Mouse (Mus musculus): ENCODE results near the gene Tm7sf2. TPM values are rescaled to one million over a fixed set of nuclear protein-coding genes. Genes with fewer than 3 reads are reported as not detected.

Tm7sf2 gene
- polyA plus RNA-seq, 1 experiment from 2014 or later = 34.9 TPM

DNA sequence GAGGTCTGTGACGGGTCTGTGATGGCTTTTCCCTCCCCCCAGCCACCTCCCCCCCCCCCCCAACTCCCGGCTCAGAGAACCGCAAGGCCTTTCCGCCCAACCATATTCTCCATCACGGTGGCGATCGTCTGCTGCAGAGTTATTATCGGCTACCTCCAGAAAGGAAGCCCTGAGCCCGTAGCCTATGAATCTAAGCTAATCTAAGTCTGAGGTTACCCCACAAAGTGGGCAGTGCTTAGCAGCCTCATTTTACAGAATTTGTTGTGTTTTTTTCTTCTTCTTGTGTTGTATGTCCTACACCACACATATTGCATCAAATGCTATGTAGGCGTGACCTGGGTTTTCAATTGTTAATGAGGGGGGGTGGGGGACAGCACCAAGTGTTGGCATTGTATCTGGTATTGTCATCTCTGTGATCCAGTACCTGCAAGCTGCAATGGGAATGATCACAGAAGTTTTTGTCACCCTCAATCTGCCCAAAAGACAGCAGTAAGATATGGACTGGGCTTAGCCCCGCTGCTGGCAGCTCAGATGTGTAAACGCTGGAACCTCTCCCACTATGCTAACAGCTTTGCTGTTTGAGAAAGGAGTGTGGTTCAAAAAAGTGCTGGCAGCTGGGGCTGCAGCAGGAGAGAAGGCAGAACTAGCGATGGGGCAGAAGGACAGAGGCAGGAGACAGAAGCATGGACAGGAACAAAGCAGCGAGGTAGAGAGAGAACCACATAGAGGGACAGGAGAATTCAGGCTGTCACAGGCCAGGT is 37.5 kb downstream of the Tm7sf2 start:
- no peak overlapping the region for H3K27ac ChIP-seq (replicated peaks)
- no peak overlapping the region for H3K4me2 ChIP-seq (replicated peaks)
- no peak overlapping the region for H3K9ac ChIP-seq (replicated peaks)
- H3K9me3 ChIP-seq = no peaks in the 10 kb centered on the region
- H3K4me1 ChIP-seq = no peaks in the 10 kb centered on the region
- no peaks in the 10 kb centered on the region for H3K27me3 ChIP-seq
- H3K36me3 ChIP-seq = no peaks in the 10 kb centered on the region
- ATAC-seq (replicated peaks) = no peak
- WGBS = 76% methylated on average over 14 of the region's 14 CpGs
- no peak overlapping the region for H3K4me3 ChIP-seq

DNA sequence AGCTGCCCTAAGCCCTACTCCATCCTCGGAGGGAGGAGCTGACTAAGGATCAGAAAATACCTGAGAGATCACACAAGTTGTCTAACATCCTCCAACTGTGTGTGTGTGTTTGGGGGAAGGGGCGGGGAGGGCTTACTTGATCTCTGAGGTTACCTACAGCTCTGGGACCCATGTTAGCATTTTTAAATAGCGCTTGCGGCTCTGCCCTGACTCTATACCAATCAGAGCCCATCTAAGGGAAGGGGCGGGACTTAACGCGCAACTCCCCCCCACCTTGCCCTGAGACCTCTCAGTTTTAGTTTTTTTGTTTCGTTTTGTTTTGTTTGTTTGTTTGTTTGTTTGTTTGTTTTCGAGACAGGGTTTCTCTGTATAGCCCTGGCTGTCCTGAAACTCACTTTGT is 38.7 kb downstream of the Tm7sf2 start:
- Histone ChIP-seq H3K27me3 (no peaks in the 10 kb centered on the region), H3K27ac (replicated peaks) (no peak overlapping the region), H3K9ac (replicated peaks) (no peak overlapping the region), H3K36me3 (no peaks in the 10 kb centered on the region), H3K9me3 (no peaks in the 10 kb centered on the region), H3K4me2 (replicated peaks) (no peak overlapping the region), H3K4me3 (no peak overlapping the region), H3K4me1 (no peaks in the 10 kb centered on the region)
- WGBS = 77% methylated on average over 9 of the region's 9 CpGs
- no peak for ATAC-seq (replicated peaks)

DNA sequence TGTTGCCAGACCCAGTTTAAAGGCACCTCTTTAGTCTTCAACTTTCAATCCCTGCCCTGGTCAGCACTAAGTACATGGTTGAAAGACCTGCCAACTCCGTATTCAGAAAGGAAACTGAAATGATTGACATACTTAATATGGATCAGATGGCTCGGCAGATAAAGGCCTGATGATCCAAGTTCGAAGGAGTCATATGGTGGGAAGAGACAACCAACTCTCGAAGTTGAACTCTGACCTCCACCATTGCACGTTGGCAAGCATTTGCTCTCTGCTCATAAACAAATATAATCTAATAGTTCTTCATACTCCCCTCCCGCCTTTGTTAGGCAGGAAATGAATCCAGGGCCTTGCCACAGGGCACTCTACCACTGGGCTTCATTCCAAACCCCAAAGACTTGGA is 39.2 kb downstream of the Tm7sf2 start:
- Histone ChIP-seq H3K4me2 (replicated peaks) (no peak overlapping the region), H3K4me1 (no peaks in the 10 kb centered on the region), H3K4me3 (no peak overlapping the region), H3K9ac (replicated peaks) (no peak overlapping the region), H3K27me3 (no peaks in the 10 kb centered on the region), H3K27ac (replicated peaks) (no peak overlapping the region), H3K36me3 (no peaks in the 10 kb centered on the region), H3K9me3 (no peaks in the 10 kb centered on the region)
- no peak for ATAC-seq (replicated peaks)
- 87% methylated on average over 6 of the region's 6 CpGs for WGBS

DNA sequence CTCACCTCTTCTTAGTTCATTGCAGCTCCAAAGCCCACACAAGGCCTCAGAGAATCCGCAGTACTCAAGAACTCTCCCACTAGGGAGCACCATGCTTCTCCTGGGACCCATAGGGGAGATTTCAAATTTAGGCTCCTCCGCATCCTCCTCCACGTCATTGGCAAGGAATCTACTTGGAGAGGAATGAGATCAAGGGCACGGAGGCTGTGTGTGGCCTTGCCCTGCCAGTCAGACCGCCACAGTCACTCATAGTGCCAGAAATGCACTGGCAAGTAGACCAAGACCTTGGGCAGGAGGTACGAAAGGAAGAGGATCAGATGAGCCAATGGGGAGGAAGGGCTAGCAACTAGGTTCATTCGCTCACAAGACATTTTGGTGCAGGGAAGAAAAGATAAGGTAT is 44.2 kb downstream of the Tm7sf2 start:
- Histone ChIP-seq H3K4me2 (replicated peaks) (no peak overlapping the region), H3K36me3 (no peaks in the 10 kb centered on the region), H3K27me3 (no peaks in the 10 kb centered on the region), H3K9me3 (no peaks in the 10 kb centered on the region), H3K27ac (replicated peaks) (no peak overlapping the region), H3K9ac (replicated peaks) (no peak overlapping the region), H3K4me1 (no peaks in the 10 kb centered on the region), H3K4me3 (no peak overlapping the region)
- 86% methylated on average over 7 of the region's 7 CpGs for WGBS
- ATAC-seq (replicated peaks) = no peak

DNA sequence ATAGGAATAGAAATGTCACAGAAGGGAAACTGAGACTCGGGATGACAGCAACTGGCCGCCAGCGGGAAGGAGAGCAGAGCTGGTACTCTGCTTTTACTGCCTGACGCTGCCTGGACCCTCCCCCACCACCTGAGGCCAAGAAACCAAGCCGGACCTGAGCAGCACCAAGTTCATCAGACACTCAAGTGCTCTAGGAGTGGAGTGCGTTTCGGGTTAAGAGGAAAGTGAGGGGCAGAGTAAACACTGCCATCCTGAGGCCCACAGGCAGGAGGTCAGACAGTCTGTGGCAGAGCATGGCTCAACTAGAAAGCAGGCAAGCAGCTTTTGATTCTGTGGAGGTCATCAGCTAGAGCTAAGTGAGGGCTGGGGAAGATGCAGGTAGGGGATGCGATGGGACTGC is 45.1 kb downstream of the Tm7sf2 start:
- H3K36me3 ChIP-seq = no peaks in the 10 kb centered on the region
- no peak for ATAC-seq (replicated peaks)
- no peak overlapping the region for H3K27ac ChIP-seq (replicated peaks)
- no peak overlapping the region for H3K4me3 ChIP-seq
- H3K4me2 ChIP-seq (replicated peaks) = no peak overlapping the region
- no peaks in the 10 kb centered on the region for H3K9me3 ChIP-seq
- H3K9ac ChIP-seq (replicated peaks) = no peak overlapping the region
- WGBS = 67% methylated on average over 8 of the region's 8 CpGs
- no peaks in the 10 kb centered on the region for H3K4me1 ChIP-seq
- H3K27me3 ChIP-seq = no peaks in the 10 kb centered on the region

DNA sequence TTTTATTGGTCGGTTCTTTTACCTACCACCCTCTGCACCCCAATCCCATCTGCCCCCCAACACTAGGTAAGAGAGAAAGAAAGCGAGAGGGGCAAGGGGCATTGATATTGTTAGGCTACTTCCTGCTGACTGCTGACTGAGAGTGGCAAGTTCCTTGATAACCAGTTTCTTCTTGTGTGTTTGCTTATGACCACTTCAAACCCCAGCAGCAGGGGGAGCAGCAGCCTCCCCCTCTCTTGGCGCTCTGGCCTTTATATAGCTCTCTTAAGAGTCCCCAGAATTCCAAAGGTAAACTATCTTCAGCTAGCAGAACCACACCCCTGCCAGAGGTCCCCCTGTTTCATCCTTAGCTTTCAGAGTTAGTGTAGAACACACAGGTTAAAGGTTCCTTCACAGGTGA is 47.9 kb downstream of the Tm7sf2 start:
- Histone ChIP-seq H3K9me3 (no peaks in the 10 kb centered on the region), H3K4me2 (replicated peaks) (no peak overlapping the region), H3K4me3 (no peak overlapping the region), H3K27ac (replicated peaks) (no peak overlapping the region), H3K4me1 (peaks cover 8% of the 10 kb centered on the region), H3K9ac (replicated peaks) (no peak overlapping the region), H3K36me3 (no peaks in the 10 kb centered on the region), H3K27me3 (peaks cover 17% of the 10 kb centered on the region)
- WGBS = 37% methylated on average over 3 of the region's 3 CpGs
- ATAC-seq (replicated peaks) = no peak

DNA sequence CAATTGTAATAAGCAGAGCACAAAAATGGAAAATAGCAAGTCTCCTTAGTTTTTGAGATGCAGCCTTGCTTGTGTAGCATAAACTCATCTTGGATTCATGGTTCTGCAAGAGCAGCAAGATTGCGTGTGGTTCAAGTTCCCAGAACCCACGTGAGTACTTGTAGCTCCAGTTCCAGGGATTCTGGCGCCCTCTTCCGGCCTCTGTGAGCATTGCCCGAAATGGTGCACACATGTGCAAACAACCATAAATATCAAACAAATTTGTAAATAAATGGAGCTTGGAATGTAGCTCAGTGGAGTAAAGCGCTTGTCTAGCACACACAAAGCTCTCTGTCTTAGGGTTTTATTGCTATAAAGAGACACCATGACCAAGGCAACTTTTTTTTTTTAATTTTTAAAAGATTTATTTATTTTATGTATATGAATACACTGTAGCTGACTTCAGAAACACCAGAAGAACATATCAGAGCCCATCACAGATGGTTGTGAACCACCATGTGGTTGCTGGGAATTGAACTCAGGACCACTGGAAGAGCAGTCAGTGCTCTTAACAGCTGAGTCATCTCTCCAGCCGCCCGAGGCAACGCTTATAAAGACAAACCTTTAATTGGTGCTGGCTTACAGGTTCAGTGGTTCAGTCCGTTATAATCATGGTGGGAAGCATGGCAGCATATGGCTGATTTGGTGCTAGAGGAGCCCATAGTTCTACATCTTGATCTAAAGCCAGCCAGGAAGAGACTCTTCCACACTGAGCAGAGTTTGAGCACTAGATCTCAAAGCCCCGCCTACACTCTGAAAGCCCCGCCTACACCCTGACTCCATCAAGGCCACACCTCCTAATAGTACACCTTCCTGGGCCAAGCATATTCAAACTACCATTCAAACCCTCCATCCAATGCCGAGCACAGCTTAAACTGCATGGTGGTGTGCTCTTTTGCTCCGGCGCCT is 49.8 kb downstream of the Tm7sf2 start:
- no peak overlapping the region for H3K9ac ChIP-seq (replicated peaks)
- peaks cover 10% of the 10 kb centered on the region for H3K4me1 ChIP-seq
- H3K4me2 ChIP-seq (replicated peaks) = no peak overlapping the region
- 30% methylated on average over 15 of the region's 15 CpGs for WGBS
- H3K27ac ChIP-seq (replicated peaks) = no peak overlapping the region
- H3K4me3 ChIP-seq = no peak overlapping the region
- H3K36me3 ChIP-seq = no peaks in the 10 kb centered on the region
- ATAC-seq (replicated peaks) = no peak
- peaks cover 25% of the 10 kb centered on the region for H3K27me3 ChIP-seq
- no peaks in the 10 kb centered on the region for H3K9me3 ChIP-seq

DNA sequence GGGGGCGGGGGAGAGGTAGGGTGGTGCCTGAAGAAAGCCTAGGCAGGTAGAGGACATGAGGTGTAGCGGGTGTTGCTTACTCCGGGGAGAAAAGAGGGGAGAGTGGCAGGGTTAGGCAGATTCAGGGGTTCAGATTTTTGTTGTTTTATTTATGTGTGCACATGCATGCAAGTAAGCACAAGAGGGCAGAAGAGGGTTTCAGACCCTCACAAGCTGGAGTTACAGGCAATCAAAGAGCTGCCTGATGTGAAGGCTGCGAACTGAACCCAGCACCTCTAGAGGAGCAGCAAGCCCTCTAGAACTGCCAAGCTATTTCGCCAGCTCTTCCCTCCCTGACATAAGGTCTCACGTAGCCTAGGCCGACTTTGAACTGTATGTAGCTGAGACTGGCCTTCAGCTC is 51.6 kb downstream of the Tm7sf2 start:
- Histone ChIP-seq H3K36me3 (no peaks in the 10 kb centered on the region), H3K27ac (replicated peaks) (no peak overlapping the region), H3K9ac (replicated peaks) (no peak overlapping the region), H3K27me3 (peaks cover 25% of the 10 kb centered on the region), H3K4me1 (peaks cover 10% of the 10 kb centered on the region), H3K9me3 (no peaks in the 10 kb centered on the region), H3K4me3 (no peak overlapping the region), H3K4me2 (replicated peaks) (no peak overlapping the region)
- 35% methylated on average over 7 of the region's 7 CpGs for WGBS
- no peak for ATAC-seq (replicated peaks)

DNA sequence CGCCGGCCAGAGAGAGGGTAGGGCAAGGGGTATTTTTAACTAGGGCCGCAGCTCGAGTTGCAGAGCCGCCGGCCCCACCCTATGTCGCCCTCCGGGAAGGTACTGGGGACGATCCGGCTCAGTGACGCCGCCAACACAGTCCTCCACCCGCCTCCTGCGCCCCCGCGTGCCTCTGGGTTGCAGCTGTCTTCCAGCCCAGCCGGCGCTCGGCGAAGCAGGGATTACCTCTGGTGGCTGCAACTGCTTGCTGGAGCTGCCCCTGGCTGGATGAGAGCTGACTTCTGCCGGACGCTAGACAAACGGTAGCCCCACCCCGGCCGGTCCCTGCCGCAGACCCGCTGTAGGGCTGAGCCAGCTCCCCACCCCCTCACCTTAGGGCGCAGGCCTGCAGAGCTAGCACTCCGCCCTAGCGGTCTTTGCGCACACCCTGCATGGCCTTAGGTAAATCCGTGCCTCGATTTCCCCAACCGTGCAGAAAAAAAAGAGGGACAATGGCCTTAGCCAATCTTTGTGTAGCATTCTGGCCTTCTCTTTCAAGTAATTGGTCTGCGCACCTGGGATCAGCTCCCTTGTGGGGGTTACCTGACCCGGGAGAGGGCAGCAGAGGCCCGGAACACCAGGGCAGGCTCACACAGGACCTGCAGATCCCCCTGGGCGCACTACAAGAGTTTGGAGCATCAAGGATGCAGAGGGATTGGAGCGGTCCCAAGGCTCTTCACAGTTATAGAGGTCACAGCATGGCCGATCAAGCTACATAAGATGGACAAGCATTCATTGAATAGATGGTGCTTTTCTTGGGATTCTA is 52.5 kb downstream of the Tm7sf2 start, which contains the start of gene Capn1:
Gene Capn1, minus strand, starts transcription at position 387 of the 805 bp plus-strand sequence.
- peak within 1 kb of the TSS; percentile 47 for H3K4me3 ChIP-seq
- peak; percentile 68 for ATAC-seq (replicated peaks)
- H3K9ac ChIP-seq (replicated peaks) = peak within 1 kb of the TSS; percentile 52
- H3K36me3 ChIP-seq = no peaks in the 10 kb centered on the region
- no peaks in the 10 kb centered on the region for H3K9me3 ChIP-seq
- H3K4me2 ChIP-seq (replicated peaks) = peak within 1 kb of the TSS; percentile 89
- 3% methylated on average over 40 of the region's 40 CpGs for WGBS
- peaks cover 10% of the 10 kb centered on the region for H3K4me1 ChIP-seq
- no peak within 1 kb of the TSS for H3K27ac ChIP-seq (replicated peaks)
- peaks cover 25% of the 10 kb centered on the region for H3K27me3 ChIP-seq

DNA sequence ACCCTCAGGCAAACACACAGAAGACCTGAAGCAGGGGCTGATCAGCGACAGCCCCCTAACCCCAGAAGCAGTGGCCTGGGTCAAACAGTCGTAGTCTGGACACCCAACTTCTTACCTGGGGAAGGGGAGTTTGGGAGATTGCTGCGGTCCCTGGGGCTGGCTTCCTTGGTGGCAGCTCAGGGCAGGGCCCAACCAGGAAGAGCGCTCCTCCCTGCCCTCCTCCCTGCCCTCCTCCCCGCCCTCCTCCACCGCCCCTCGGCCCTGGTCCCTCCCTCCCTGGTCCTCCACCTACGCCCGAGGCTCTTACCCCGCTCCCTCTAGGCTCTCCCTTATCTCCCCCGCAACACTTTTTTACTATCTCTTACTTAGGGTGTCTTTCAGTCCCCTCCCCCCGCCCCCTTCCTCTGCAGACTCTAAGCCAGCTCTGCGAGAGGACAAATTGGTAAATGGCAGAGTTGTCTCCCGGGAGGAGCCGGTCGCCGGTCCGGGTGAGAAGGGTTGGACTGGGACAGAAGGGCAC is 53.1 kb downstream of the Tm7sf2 start:
- Histone ChIP-seq H3K9me3 (no peaks in the 10 kb centered on the region), H3K4me2 (replicated peaks) (peak overlapping the region; percentile 89), H3K4me1 (peaks cover 10% of the 10 kb centered on the region), H3K36me3 (no peaks in the 10 kb centered on the region), H3K4me3 (peak overlapping the region; percentile 47), H3K9ac (replicated peaks) (peak overlapping the region; percentile 52), H3K27me3 (peaks cover 25% of the 10 kb centered on the region), H3K27ac (replicated peaks) (no peak overlapping the region)
- ATAC-seq (replicated peaks) = peak; percentile 38; the same call in 1 of the 2 replicates
- 3% methylated on average over 18 of the region's 18 CpGs for WGBS

DNA sequence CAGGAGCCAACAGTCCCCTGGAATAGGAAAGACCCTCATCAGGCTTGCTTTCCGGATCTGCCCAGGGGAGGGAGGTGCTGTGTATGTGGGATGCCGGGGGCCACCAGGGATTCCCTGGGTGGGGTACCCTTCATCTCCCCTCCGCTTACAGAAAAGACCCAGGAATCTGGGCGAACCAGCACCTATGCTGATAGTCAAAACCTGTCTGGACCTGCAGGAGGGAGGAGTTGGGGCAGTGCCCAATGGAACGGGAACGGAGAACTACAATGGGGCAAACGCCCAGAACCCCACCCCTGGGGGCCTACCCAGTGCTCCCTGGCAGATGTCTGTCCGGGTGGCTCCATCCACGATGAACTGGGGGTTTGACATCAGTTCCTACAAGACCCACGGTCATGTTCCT is 54.5 kb downstream of the Tm7sf2 start:
- no peak overlapping the region for H3K4me3 ChIP-seq
- 89% methylated on average over 10 of the region's 10 CpGs for WGBS
- no peak overlapping the region for H3K9ac ChIP-seq (replicated peaks)
- ATAC-seq (replicated peaks) = no peak
- no peaks in the 10 kb centered on the region for H3K9me3 ChIP-seq
- H3K4me2 ChIP-seq (replicated peaks) = no peak overlapping the region
- H3K27ac ChIP-seq (replicated peaks) = no peak overlapping the region
- H3K27me3 ChIP-seq = peaks cover 25% of the 10 kb centered on the region
- no peaks in the 10 kb centered on the region for H3K36me3 ChIP-seq
- H3K4me1 ChIP-seq = peaks cover 10% of the 10 kb centered on the region
